Mouse (Mus musculus) lung, postnatal 10 days (tissue): ENCODE results near the gene Dio2.

Experiments
- DNase-seq: peaks from one replicate; pipeline ENCODE4 v3.0.0; 2021

The Dio2 gene

GRCm38 (mm10) chr12:90738388-90739223, at the start of gene Dio2:
Dio2 (minus strand) TSS chr12:90738438.
- DNase-seq = peak; percentile 19

DNA sequence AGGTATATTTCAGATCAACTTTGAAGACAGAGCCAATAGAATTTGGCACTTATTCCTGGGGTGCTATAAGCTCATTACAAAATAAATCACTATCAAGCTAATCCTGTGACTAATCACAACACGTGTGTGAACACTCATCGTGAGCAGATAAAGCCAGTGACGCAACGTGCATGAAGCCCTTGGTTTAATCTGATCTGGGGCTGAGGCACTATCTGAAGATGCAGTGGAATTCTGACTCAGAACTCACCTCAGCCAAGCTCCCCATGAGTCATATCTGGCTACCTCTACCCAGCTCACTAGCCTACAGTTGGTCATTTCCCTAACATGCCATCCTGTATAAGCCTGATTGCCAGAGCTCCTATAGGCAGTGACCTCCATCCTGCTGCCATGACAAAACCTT, 43.2 kb upstream of the Dio2 start:
- no peak for DNase-seq

DNA sequence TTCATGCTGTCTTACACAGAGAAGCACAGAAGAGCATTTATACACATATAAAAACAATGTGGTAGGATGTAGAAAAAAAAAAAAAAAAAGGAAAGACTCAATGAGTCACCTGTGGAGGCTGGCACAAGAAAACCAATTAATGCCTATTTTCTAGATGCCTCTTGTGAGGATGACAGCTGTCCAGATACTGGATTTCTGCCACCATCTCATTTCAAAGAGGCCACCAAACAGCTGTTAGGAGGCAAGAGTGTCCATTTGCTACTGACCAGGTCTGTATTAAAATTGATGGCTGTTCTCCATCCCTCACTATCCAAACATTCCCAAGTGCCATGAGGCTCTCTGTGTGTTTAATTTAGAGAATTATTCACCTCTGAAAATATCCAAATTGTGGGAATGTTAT, 6.5 kb upstream of the Dio2 start:
- DNase-seq = no peak

DNA sequence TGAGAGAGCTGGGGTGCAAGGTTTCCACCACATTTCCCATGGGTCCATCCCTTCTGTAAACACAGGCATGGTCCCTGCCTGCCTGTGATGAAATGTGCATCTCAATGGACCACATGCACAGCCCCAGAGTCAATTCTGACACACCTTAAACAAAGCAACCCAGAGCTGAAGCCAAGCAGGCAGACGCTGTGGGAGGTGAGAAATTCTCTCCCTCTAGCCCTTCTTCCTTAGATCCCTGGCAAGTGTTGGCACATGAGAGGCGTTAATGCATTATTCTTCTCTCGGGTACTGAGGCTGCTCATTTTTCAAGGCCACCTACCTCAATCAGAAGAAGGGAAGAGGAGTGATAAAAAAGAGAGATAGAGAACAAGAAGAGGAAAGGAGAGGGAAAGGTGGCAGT, 5.4 kb upstream of the Dio2 start:
- DNase-seq = no peak

DNA sequence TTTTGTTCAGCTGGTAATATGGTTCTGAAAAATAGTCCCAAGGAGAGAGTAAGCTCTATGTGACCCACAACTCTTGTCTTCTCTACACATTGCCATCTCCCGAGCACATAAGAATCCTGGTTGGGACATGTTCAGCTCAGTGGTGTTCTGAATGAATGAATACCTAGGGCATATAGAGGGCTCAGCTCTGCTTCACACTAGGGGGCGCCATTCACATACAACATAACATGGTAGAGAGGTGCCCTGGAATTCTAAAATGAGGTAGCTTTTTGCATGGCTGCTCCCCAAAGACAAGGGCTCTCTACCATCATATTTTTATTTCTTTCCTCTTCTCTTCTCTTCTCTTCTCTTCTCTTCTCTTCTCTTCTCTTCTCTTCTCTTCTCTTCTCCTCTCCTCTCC, 2.2 kb upstream of the Dio2 start:
- DNase-seq = peak; percentile 74

- peak; percentile 14 for DNase-seq
Observed at GRCm38 (mm10) chr12:90737932-90738331, 306 bp downstream of the Dio2 start.

DNA sequence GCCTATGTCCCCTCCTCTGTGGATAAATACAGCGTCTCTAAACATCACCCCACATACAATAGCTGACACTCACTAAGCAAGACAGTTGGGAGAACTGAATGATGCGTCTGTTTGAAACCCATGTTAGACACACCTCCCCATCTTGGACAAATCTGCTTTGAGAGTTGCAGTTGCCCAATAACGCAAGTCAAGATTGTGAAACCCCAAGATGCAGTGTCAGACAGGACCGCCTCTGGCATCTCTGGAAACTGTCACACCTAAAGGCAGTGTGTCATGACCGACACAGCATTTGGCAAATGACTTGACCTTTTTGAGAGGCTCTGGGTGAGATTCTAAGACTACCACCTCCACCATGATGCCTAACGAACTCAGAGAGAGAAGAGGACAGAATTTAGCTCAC, 2.8 kb downstream of the Dio2 start:
- no peak for DNase-seq

DNA sequence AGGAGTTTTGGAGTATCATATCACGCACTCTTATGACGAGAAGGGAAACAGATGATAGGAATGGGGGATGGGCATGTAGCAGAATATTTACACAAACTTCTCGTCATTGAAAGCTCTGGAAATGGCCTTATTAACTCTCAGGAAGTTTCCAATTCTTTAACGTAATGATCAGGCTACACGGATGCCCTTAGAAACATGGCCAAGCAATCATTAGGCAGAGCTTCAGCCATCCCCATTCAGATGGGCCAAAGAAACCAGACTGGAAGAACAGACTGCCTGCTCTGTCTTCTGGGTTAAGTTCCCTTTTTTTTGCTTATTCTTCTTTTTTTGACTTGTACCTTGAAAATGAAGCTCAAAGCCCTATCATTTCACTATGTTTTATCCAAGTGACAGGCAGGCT, 3.7 kb downstream of the Dio2 start:
- DNase-seq = no peak

DNA sequence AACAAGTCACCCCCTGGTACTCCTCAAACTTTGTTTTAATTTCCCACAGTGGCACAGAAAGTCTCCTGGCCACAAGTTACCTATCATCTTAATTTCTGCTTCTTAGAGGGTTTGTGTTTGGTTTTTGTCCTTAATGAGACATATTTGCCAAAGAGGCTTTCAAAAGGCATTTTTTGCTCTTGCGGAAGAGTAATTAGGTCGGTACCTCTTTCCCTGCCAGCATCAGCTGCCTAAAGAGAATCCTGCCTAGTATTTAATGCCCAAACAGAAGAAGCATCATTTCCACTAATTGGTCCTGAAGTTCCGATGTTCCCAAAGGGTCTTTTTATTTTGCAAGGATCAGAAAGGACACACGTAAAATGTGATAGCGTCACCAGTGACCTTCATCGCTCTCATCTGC, 4.5 kb downstream of the Dio2 start:
- no peak for DNase-seq

DNA sequence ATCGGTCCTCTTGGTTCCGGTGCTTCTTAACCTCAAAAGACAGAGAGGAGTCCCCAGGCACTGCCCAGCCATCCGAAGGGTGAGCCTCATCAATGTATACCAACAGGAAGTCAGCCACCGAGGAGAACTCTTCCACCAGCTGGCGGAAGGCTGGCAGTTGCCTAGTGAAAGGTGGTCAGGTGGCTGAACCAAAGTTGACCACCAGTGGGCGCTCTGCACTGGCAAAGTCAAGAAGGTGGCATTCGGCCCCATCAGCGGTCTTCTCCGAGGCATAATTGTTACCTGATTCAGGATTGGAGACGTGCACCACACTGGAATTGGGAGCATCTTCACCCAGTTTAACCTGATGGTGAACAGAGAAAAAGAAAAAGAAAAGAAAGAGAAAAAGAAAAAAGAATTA, 8.6 kb downstream of the Dio2 start:
- DNase-seq = peak; percentile 67

- DNase-seq = no peak
Observed at GRCm38 (mm10) chr12:90725107-90725506, 13.1 kb downstream of the Dio2 start.

DNA sequence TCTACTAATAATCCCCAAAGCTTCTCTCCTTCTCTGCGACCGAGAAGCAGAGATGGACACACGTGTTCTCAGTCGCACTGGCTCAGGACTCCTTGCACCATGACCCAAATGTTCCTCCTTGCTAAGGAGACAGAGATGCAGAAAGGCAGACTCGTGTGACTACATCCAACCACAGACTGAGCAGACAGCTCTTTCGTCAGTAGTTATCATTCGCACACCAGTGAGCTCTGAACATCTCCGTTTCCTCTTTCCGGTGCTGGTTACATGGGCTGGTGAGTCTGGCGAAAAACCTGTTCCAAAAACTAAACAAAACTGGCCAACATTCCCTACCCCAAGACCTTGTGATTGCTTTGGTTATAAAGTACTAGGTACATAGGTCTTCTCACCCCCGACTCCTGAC, 13.6 kb downstream of the Dio2 start:
- no peak for DNase-seq

GRCm38 (mm10) chr12:90694135-90694534, 44.1 kb downstream of the Dio2 start:
- DNase-seq = no peak
